ENCODE assay signal across 12 mouse cellular contexts in the genomic region with DNA sequence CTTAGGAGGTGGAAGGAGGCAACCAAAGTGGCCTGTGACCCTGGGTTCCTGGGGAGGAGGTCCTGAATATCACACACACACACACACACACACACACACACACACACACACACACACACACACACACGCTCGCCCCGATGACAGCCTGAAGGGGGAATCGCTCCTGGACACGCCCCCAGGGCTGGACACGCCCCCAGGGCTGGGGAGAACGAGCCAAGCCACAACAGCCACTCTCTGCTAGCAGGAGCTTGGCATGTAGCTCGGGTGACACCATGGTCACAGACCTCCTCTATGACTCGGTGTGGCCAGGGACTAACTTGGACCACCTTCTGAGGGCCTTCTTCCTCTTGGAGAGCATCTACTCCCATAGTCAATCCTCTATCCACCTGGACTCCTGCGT. TPM values are rescaled to one million over a fixed set of nuclear protein-coding genes. Genes with fewer than 3 reads are reported as not detected.
DNase-seq lines count a peak whose midpoint lies in the region; ATAC-seq and TF ChIP-seq lines count a peak whose summit lies in the region.
"Had no signal": no experiment of that assay in that cellular context is flagged by ENCODE, and none has a peak within 500 bp of the region (broad histone marks: within the 10 kb centered on the region; RNA-seq: fewer than 3 reads in every experiment).

No protein-coding gene starts in this region.

- no peak for TF ChIP-seq EP300 in heart, postnatal 0 days (IDR thresholded peaks at IDR 0.05; ENCODE audit: low read depth)

- H3K27ac ChIP-seq in heart, postnatal 0 days (ENCODE audit: low read depth): no peak overlapping the region
- no peak overlapping the region for H3K27ac ChIP-seq in heart, embryonic 11.5 days (ENCODE audit: low read depth, low read length)
- H3K27ac ChIP-seq: gastrocnemius, adult 2 months; limb, embryonic 12.5 days; neural tube, embryonic 12.5 days had no signal

- 0 out of 2 replicates have a peak, but pooled peaks have one; percentile 34 for ATAC-seq in heart, postnatal 0 days (ENCODE audit: insufficient read depth, low read depth)
- no peak for ATAC-seq in heart, embryonic 11.5 days (replicated peaks; ENCODE audit: insufficient number of reproducible peaks, low FRiP score, low TSS enrichment)
- ATAC-seq in megakaryocyte, adult 5-6 weeks (ENCODE audit: poor library complexity, severe bottlenecking): 0 out of 2 replicates have a peak, but pooled peaks have one; percentile 30
- no peak for ATAC-seq in frontal cortex, adult (ENCODE audit: low TSS enrichment)

- TF ChIP-seq CTCF in heart, postnatal 0 days (IDR thresholded peaks at IDR 0.05; ENCODE audit: low read depth): no peak

- H3K4me1 ChIP-seq in heart, postnatal 0 days (ENCODE audit: control insufficient read depth, insufficient read depth): peaks cover 25% of the 10 kb centered on the region
- peaks cover 9% of the 10 kb centered on the region for H3K4me1 ChIP-seq in heart, embryonic 11.5 days (ENCODE audit: control insufficient read depth, insufficient read depth, low read length)

- WGBS in heart, postnatal 0 days: 14% methylated on average over 9 of the region's 10 CpGs
- WGBS in heart, embryonic 11.5 days (ENCODE audit: insufficient replicate concordance): 27% methylated on average over 10 of the region's 10 CpGs

- no peak overlapping the region for H3K4me3 ChIP-seq in heart, postnatal 0 days (ENCODE audit: low read depth, low read length)
- no peak overlapping the region for H3K4me3 ChIP-seq in heart, embryonic 11.5 days (ENCODE audit: low read depth, low read length)
- H3K4me3 ChIP-seq: gastrocnemius, adult 2 months; heart, embryonic 13.5 days; limb, embryonic 12.5 days; neural tube, embryonic 12.5 days had no signal

- H3K36me3 ChIP-seq in heart, postnatal 0 days (replicated peaks; ENCODE audit: control insufficient read depth, insufficient read depth, low read length): no peaks in the 10 kb centered on the region
- H3K36me3 ChIP-seq in heart, embryonic 11.5 days (ENCODE audit: control insufficient read depth, insufficient read depth, low read length): no peaks in the 10 kb centered on the region
- H3K36me3 ChIP-seq: heart, embryonic 13.5 days; limb, embryonic 12.5 days; neural tube, embryonic 12.5 days had no signal

- DNase-seq in heart, postnatal 0 days (ENCODE audit: low spot score): no peak
- DNase-seq in lung, postnatal 10 days: peak; percentile 43
- no peak for DNase-seq in lung, postnatal 14 days
- DNase-seq in ZHBTc4 (ENCODE audit: low read depth, low spot score): peak; percentile 58
- DNase-seq: gastrocnemius, adult 2 months; kidney, adult 11 months had no signal

- H3K9me3 ChIP-seq in heart, postnatal 0 days (replicated peaks; ENCODE audit: control insufficient read depth, low read length): no peaks in the 10 kb centered on the region
- no peaks in the 10 kb centered on the region for H3K9me3 ChIP-seq in heart, embryonic 11.5 days (replicated peaks; ENCODE audit: control insufficient read depth, low read length)
- H3K9me3 ChIP-seq: heart, embryonic 13.5 days; limb, embryonic 12.5 days; neural tube, embryonic 12.5 days had no signal

- no peak overlapping the region for H3K9ac ChIP-seq in heart, postnatal 0 days (replicated peaks; ENCODE audit: low read depth, low read length)
- no peak overlapping the region for H3K9ac ChIP-seq in heart, embryonic 11.5 days (ENCODE audit: low read depth, low read length)
- H3K9ac ChIP-seq: heart, embryonic 13.5 days; limb, embryonic 12.5 days; neural tube, embryonic 12.5 days had no signal

- peaks cover 42% of the 10 kb centered on the region for H3K27me3 ChIP-seq in heart, postnatal 0 days (ENCODE audit: control insufficient read depth, insufficient read depth, low read length)
- 0 out of 2 replicates have a peak, but pooled peaks cover 2% of the 10 kb centered on the region for H3K27me3 ChIP-seq in heart, embryonic 11.5 days (ENCODE audit: control insufficient read depth, insufficient read depth, low read length)
- H3K27me3 ChIP-seq: limb, embryonic 12.5 days; neural tube, embryonic 12.5 days had no signal

- H3K4me2 ChIP-seq in heart, postnatal 0 days (ENCODE audit: low read depth, low read length): no peak overlapping the region
- H3K4me2 ChIP-seq in heart, embryonic 11.5 days: no peak overlapping the region
- H3K4me2 ChIP-seq: limb, embryonic 12.5 days; neural tube, embryonic 12.5 days had no signal

RNA-seq across cellular contexts. Expression of gene Grpel1, which starts 13.7 kb away (rescaled TPM):
- total RNA-seq in heart, postnatal 0 days (2014; rRNA removed; ENCODE audit: low replicate concordance): 30.1 and 37.1 TPM in 2 replicates
- 82.8 and 84.0 TPM in 2 replicates for polyA plus RNA-seq in heart, postnatal 0 days (2015; fragmentation: Nextera tagmentation; extraction: Ambion mirVana)
- polyA plus RNA-seq in heart, embryonic 11.5 days (2014; fragmentation: Nextera tagmentation; extraction: Ambion mirVana): 63.8 and 68.1 TPM in 2 replicates
- total RNA-seq in megakaryocyte, adult 5-6 weeks (2015): 24.3 and 24.7 TPM in 2 replicates
- total RNA-seq in megakaryocyte, adult 5-6 weeks (2017): 21.9 and 24.3 TPM in 2 replicates

RNA-seq across cellular contexts. Expression of gene Tada2b, which starts 33.0 kb away (rescaled TPM):
- total RNA-seq in heart, postnatal 0 days (2014; rRNA removed; ENCODE audit: low replicate concordance): 10.3 and 13.3 TPM in 2 replicates
- polyA plus RNA-seq in heart, postnatal 0 days (2015; fragmentation: Nextera tagmentation; extraction: Ambion mirVana): 1.2 and 1.7 TPM in 2 replicates
- 2.8 and 3.3 TPM in 2 replicates for polyA plus RNA-seq in heart, embryonic 11.5 days (2014; fragmentation: Nextera tagmentation; extraction: Ambion mirVana)
- total RNA-seq in megakaryocyte, adult 5-6 weeks (2015): 12.0 and 14.0 TPM in 2 replicates
- total RNA-seq in megakaryocyte, adult 5-6 weeks (2017): 16.5 and 23.3 TPM in 2 replicates

RNA-seq across cellular contexts. Expression of gene Ccdc96, which starts 33.3 kb away (rescaled TPM):
- not detected in 2 replicates for total RNA-seq in heart, postnatal 0 days (2014; rRNA removed; ENCODE audit: low replicate concordance)
- polyA plus RNA-seq in heart, postnatal 0 days (2015; fragmentation: Nextera tagmentation; extraction: Ambion mirVana): 0.19 and 0.25 TPM in 2 replicates
- polyA plus RNA-seq in heart, embryonic 11.5 days (2014; fragmentation: Nextera tagmentation; extraction: Ambion mirVana): 0.25 and 0.44 TPM in 2 replicates
- 0.57 TPM in 1 of 2 replicates, not detected in the other for total RNA-seq in megakaryocyte, adult 5-6 weeks (2015)
- total RNA-seq in megakaryocyte, adult 5-6 weeks (2017): 0.08 and 0.18 TPM in 2 replicates

RNA-seq across cellular contexts. Expression of gene Sorcs2, which starts 53.2 kb away (rescaled TPM):
- 19.2 and 32.6 TPM in 2 replicates for total RNA-seq in heart, postnatal 0 days (2014; rRNA removed; ENCODE audit: low replicate concordance)
- polyA plus RNA-seq in heart, postnatal 0 days (2015; fragmentation: Nextera tagmentation; extraction: Ambion mirVana): 3.3 and 3.7 TPM in 2 replicates
- 7.1 and 7.3 TPM in 2 replicates for polyA plus RNA-seq in heart, embryonic 11.5 days (2014; fragmentation: Nextera tagmentation; extraction: Ambion mirVana)
- total RNA-seq in megakaryocyte, adult 5-6 weeks (2015): 0.21 TPM in 1 of 2 replicates, not detected in the other
- 0.16 and 0.22 TPM in 2 replicates for total RNA-seq in megakaryocyte, adult 5-6 weeks (2017)

Comparison
In these comparisons a context has a peak if more than half of its experiments do, and no peak if none do; other contexts are left out.
1. ATAC-seq: peak in heart, postnatal 0 days (single experiment) and megakaryocyte, adult 5-6 weeks (single experiment); none in heart, embryonic 11.5 days (single experiment) and frontal cortex, adult (single experiment).
2. DNase-seq: peak in lung, postnatal 10 days (single experiment) and ZHBTc4 (single experiment); none in heart, postnatal 0 days (single experiment) and lung, postnatal 14 days (single experiment).